Mouse (Mus musculus) heart, embryonic 12.5 days (tissue): ENCODE results near the gene Ifna13. TPM values are rescaled to one million over a fixed set of nuclear protein-coding genes. Genes with fewer than 3 reads are reported as not detected.

Experiments
- ATAC-seq: fragments of 200-750 bp; cut with Nextera tagmentation; 2 replicates; pipeline ENCODE4 v1.8.0; 2017; ENCODE audit warnings: moderate TSS enrichment, moderate library complexity; ENCODE audit not compliant: insufficient number of reproducible peaks, low FRiP score
- H3K27ac ChIP-seq: fragments of 300-500 bp; sonication (generic); 2 replicates; pipeline ENCODE4 v1.5.1; 2016; ENCODE audit warnings: mild to moderate bottlenecking, moderate library complexity; ENCODE audit not compliant: poor library complexity, severe bottlenecking
- H3K27me3 ChIP-seq: fragments of 300-500 bp; sonication (generic); replicated peaks from 2 replicates; pipeline ENCODE4 v1.6.1; 2016; ENCODE audit warnings: mild to moderate bottlenecking, moderate library complexity
- H3K36me3 ChIP-seq: fragments of 300-500 bp; sonication (generic); 2 replicates; pipeline ENCODE4 v1.6.1; 2016; ENCODE audit warnings: mild to moderate bottlenecking, moderate library complexity
- H3K4me1 ChIP-seq: fragments of 300-500 bp; sonication (generic); replicated peaks from 2 replicates; pipeline ENCODE4 v1.6.1; 2016; ENCODE audit warnings: mild to moderate bottlenecking
- H3K4me2 ChIP-seq: fragments of 300-500 bp; sonication (generic); 2 replicates; pipeline ENCODE4 v1.6.1; 2016; ENCODE audit warnings: mild to moderate bottlenecking, moderate library complexity
- H3K4me3 ChIP-seq: fragments of 300-500 bp; sonication (generic); 2 replicates; pipeline ENCODE4 v1.5.1; 2016; ENCODE audit warnings: mild to moderate bottlenecking
- H3K9ac ChIP-seq: fragments of 300-500 bp; sonication (generic); 2 replicates; pipeline ENCODE4 v1.6.1; 2016; ENCODE audit warnings: mild to moderate bottlenecking, moderate library complexity
- H3K9me3 ChIP-seq: fragments of 300-500 bp; sonication (generic); replicated peaks from 2 replicates; pipeline ENCODE4 v1.6.1; 2016; ENCODE audit warnings: mild to moderate bottlenecking, moderate library complexity
- WGBS: fragments of 180-500 bp; shearing (Covaris S2); methylation state at CpG from one replicate; pipeline ENCODE4 v1.1.7; 2016; 5-methylcytosine and 5-hydroxymethylcytosine counted together
- polyA plus RNA-seq: library from polyadenylated mRNA; unstranded; fragments of >200 nt; fragmentation: Nextera tagmentation; extraction: Ambion mirVana; gene quantifications from 2 replicates; pipeline ENCODE4 v1.2.1, GENCODE M21; 2016

Gene Ifna13
- polyA plus RNA-seq, 1 experiment from 2014 or later, result not detected

DNA sequence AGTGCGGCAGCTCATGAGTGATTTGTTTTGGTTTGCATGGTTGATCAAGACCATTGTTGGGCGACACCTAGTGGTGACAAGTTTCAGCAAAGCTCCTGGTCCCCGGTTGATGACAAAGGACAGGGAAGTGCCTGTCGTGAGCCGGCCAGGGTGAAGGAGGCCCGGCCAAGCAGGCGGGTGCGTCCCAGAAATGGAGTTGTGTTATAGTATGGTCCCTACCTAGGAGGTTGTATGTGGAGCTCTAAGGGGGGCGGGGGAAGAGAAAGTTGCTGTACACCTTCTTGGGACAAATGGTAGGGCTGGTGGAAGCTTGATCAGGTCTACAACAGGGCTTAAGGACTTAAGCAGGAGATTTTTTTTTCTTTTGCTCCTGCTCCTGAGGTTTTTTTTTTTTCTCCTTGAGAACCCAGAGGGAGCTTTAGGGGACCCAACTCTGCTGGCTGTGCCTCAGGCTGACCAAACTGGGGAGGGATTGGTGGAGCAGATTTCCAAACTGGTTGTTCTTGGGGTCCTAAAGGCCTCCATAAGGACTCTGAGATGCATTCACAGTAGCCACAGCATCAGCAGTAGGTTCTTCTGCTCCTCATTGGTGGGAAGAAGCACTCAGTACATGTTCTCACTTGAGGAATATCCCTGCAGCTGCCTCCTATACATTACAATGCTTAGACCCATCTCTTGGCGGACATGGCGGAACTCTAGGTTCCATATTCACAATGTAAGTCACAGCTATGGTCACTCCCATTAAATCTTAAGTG is 3.0 kb downstream of the Ifna13 start:
- no peaks in the 10 kb centered on the region for H3K4me1 ChIP-seq
- H3K4me3 ChIP-seq, result peak overlapping the region; percentile 53
- peak overlapping the region; percentile 66 for H3K9ac ChIP-seq
- peak overlapping the region; percentile 29; the same call in 1 of the 2 replicates for H3K27ac ChIP-seq
- peak overlapping the region; percentile 64 for H3K4me2 ChIP-seq
- 21% methylated on average over 11 of the region's 11 CpGs for WGBS
- peak; percentile 91 for ATAC-seq
- H3K27me3 ChIP-seq, result no peaks in the 10 kb centered on the region
- no peaks in the 10 kb centered on the region for H3K9me3 ChIP-seq
- H3K36me3 ChIP-seq, result no peaks in the 10 kb centered on the region

GRCm38 (mm10) chr4:88640704-88641076 is 3.6 kb downstream of the Ifna13 start:
- Histone ChIP-seq H3K9ac (peak overlapping the region; percentile 66), H3K27ac (no peak overlapping the region), H3K27me3 (no peaks in the 10 kb centered on the region), H3K9me3 (no peaks in the 10 kb centered on the region), H3K4me2 (peak overlapping the region; percentile 64), H3K4me3 (peak overlapping the region; percentile 53), H3K36me3 (no peaks in the 10 kb centered on the region), H3K4me1 (no peaks in the 10 kb centered on the region)
- WGBS, result 57% methylated on average over 8 of the region's 8 CpGs
- no peak for ATAC-seq

- Histone ChIP-seq H3K4me3 (no peak within 1 kb of the TSS), H3K9me3 (no peaks in the 10 kb centered on the region), H3K4me1 (no peaks in the 10 kb centered on the region), H3K36me3 (no peaks in the 10 kb centered on the region), H3K9ac (no peak within 1 kb of the TSS), H3K27me3 (no peaks in the 10 kb centered on the region), H3K4me2 (no peak within 1 kb of the TSS), H3K27ac (no peak within 1 kb of the TSS)
- ATAC-seq, result no peak
- WGBS, result 85% methylated on average over 4 of the region's 4 CpGs
Measured at GRCm38 (mm10) chr4:88634311-88634710, 9.9 kb downstream of the Ifna13 start, which contains the start of gene C87499. C87499 (minus strand) TSS chr4:88634411.

DNA sequence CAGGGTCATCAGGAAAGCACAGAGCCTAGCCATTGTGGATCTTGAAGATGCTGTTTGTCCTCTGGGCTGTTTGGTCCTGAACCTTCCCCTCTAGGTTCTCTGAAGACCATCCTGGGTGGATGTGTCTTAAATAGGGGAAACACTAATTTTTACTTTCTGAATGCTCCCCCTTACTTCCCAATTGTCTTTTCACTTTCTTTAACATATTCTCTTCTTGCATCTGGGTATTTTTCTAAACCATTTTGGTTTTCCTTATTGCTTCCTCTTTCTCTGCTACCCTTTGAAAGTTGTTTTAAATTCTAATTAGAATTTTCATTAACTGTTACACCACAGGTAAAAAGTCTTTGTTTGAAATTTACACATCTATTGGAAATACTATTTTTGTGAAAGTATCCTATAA is 41.0 kb downstream of the Ifna13 start, which contains the start of gene Ifna12:
Ifna12 (minus strand) TSS at position 101 of the 400 bp plus-strand sequence.
- H3K4me2 ChIP-seq, result no peak within 1 kb of the TSS
- no peaks in the 10 kb centered on the region for H3K27me3 ChIP-seq
- no peak within 1 kb of the TSS for H3K27ac ChIP-seq
- H3K9me3 ChIP-seq, result no peaks in the 10 kb centered on the region
- no peak within 1 kb of the TSS for H3K4me3 ChIP-seq
- no peaks in the 10 kb centered on the region for H3K4me1 ChIP-seq
- ATAC-seq, result no peak
- H3K9ac ChIP-seq, result no peak within 1 kb of the TSS
- H3K36me3 ChIP-seq, result no peaks in the 10 kb centered on the region

Other genes with a start within 250 kb of the Ifna13 start
- gene Hacd4, start 205.5 kb downstream of the Ifna13 start, polyA plus RNA-seq, result 8.8 and 9.0 TPM in 2 replicates
- not detected in 2 replicates for gene Ifnb1, start 121.7 kb downstream of the Ifna13 start, polyA plus RNA-seq
- gene Ifna15, start 86.2 kb downstream of the Ifna13 start, polyA plus RNA-seq, result not detected in 2 replicates
- not detected in 2 replicates for gene Ifna14, start 72.7 kb downstream of the Ifna13 start, polyA plus RNA-seq
- gene Ifna9, start 52.1 kb downstream of the Ifna13 start, polyA plus RNA-seq, result not detected in 2 replicates
- gene Ifna12, start 41.1 kb downstream of the Ifna13 start, polyA plus RNA-seq, result not detected in 2 replicates
- not detected in 2 replicates for gene C87499, start 10.0 kb downstream of the Ifna13 start, polyA plus RNA-seq
- gene Ifna16, start 32.5 kb upstream of the Ifna13 start, polyA plus RNA-seq, result not detected in 2 replicates
- not detected in 2 replicates for gene Ifna2, start 39.5 kb upstream of the Ifna13 start, polyA plus RNA-seq
- gene Ifnab, start 46.9 kb upstream of the Ifna13 start, polyA plus RNA-seq, result not detected in 2 replicates
- gene Gm26566, start 77.3 kb upstream of the Ifna13 start, polyA plus RNA-seq, result 0.83 and 1.1 TPM in 2 replicates
- 108 and 112 TPM in 2 replicates for gene Klhl9, start 78.0 kb upstream of the Ifna13 start, polyA plus RNA-seq
- gene Gm13271, start 110.4 kb upstream of the Ifna13 start, polyA plus RNA-seq, result not detected in 2 replicates
- 0.14 TPM in 1 of 2 replicates, not detected in the other for gene Gm13283, start 115.7 kb upstream of the Ifna13 start, polyA plus RNA-seq
- gene Gm13290, start 129.4 kb upstream of the Ifna13 start, polyA plus RNA-seq, result 0.33 and 0.35 TPM in 2 replicates
- gene Gm13289, start 132.5 kb upstream of the Ifna13 start, polyA plus RNA-seq, result not detected in 2 replicates
- 0.24 TPM in 1 of 2 replicates, not detected in the other for gene Gm13272, start 135.4 kb upstream of the Ifna13 start, polyA plus RNA-seq
- gene Ifnz, start 137.7 kb upstream of the Ifna13 start, polyA plus RNA-seq, result 0.15 and 0.33 TPM in 2 replicates
- not detected in 2 replicates for gene Gm13276, start 141.2 kb upstream of the Ifna13 start, polyA plus RNA-seq
- not detected in 2 replicates for gene Gm13277, start 144.2 kb upstream of the Ifna13 start, polyA plus RNA-seq
- not detected in 2 replicates for gene Gm13278, start 147.1 kb upstream of the Ifna13 start, polyA plus RNA-seq
- gene Gm13275, start 150.0 kb upstream of the Ifna13 start, polyA plus RNA-seq, result not detected in 2 replicates
- gene Gm13279, start 152.9 kb upstream of the Ifna13 start, polyA plus RNA-seq, result not detected in 2 replicates
- 1.1 TPM in 1 of 2 replicates, not detected in the other for gene Gm13285, start 155.2 kb upstream of the Ifna13 start, polyA plus RNA-seq
- 1.2 TPM in 1 of 2 replicates, not detected in the other for gene Gm13287, start 158.8 kb upstream of the Ifna13 start, polyA plus RNA-seq
- gene Gm13288, start 161.1 kb upstream of the Ifna13 start, polyA plus RNA-seq, result not detected in 2 replicates
- gene Ifna7, start 171.8 kb upstream of the Ifna13 start, polyA plus RNA-seq, result not detected in 2 replicates
- gene Ifna11, start 175.5 kb upstream of the Ifna13 start, polyA plus RNA-seq, result not detected in 2 replicates
- gene Ifna6, start 183.0 kb upstream of the Ifna13 start, polyA plus RNA-seq, result not detected in 2 replicates
- not detected in 2 replicates for gene Ifna5, start 191.1 kb upstream of the Ifna13 start, polyA plus RNA-seq
- gene Ifna4, start 197.4 kb upstream of the Ifna13 start, polyA plus RNA-seq, result not detected in 2 replicates
- gene Ifna1, start 205.6 kb upstream of the Ifna13 start, polyA plus RNA-seq, result not detected in 2 replicates
- not detected in 2 replicates for gene Ifne, start 235.7 kb upstream of the Ifna13 start, polyA plus RNA-seq